Mouse (Mus musculus): ENCODE results near the gene Galnt7. TPM values are rescaled to one million over a fixed set of nuclear protein-coding genes. Genes with fewer than 3 reads are reported as not detected.

Galnt7 gene
- total RNA-seq, 2 experiments from 2014 or later, result 20.9 to 23.7 TPM

DNA sequence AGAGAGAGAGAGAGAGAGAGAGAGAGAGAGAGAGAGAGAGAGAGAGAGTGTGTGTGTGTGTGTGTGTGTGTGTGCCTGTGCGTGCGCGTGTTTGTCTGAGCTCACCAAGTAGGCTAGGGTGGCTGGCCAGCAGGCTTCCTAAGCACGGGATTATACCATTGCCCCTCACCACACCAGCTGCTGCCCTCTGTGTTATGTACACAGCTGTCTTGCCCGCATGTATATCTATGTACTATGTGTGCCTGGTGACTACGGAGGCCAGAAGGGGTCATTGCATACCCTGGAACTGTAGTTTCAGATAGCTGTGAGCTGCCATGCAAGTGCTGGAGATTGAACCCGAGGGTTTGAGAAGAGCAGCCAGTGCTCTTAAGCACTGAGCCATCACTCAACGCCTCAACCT, 22.7 kb downstream of the Galnt7 start:
- no peak for DNase-seq (ENCODE audit: low spot score in 2 of 2)

DNA sequence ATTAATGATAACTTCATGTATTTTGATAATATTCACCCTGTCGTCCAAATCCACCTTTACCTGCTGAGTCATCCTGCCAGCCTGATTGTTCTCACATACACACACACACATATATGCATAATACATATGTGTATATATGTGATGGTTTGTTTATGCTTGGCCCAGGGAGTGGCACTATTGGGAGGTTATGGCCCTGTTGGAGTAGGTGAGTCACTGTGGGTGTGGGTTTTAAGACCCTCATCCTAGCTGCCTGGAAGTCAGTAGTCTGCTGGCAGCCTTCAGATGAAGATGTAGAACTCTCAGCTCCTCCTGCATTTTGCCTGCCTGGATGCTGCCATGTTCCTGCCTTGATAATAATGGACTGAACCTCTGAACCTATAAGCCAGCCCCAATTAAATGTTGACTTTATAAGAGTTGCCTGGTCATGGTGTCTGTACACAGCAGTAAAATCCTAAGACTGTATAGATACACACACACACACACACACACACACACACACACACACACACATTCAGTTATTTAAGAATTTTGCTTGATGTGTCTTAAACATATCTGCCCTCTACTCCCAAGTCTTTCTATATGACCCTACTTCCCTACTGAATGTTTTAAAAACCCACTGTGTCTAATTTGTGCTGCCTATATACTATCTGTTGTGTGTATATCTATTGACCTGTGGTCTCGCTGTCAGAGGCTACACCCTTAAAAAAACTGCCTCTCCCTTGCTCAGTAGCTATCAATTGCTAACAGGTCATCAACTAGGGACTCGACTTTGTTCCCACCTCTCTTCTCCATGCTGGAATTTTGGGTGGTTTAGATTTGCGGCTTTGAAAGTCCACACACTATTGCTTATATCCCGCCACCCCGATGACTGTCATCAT, 23.8 kb downstream of the Galnt7 start:
- DNase-seq (ENCODE audit: low spot score in 2 of 2), result no peak

DNA sequence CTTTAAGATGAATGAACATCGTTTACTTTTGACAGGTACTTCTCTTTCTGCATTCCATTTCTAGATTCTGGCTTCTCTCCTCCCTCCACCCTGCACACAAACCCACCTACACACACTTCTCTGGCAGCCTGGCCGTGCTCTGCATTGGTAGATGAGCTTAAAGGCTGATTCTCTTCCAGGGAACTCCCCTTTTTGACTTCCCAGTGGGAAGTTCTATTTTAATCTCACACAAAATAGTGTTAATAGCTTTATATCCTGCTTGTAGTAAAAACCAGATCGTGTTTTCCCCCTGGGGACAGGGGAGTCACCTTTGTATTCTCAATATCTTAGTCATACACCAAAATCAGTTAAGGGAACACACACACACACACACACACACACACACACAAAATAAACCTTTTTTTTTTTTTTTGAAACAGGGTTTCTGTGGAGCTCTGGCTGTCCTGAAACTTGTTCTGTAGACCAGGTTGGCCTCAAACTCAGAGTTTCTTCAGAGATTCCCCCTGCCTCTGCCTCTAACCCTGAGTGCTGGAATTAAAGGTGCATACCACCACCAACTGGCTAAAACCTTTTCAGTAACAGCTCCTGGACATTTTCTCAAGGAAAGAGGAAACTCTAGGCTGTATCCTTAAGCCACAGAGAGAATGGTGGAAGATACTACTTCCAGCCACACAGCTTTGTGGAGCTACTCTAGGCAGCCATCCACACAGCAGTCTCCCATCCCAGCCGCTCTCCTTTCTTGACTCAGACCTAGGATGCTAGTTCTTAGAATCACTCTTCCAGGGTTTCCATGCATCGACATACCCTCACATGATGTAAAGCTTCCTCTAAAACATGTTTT, 24.7 kb downstream of the Galnt7 start:
- DNase-seq (ENCODE audit: low spot score in 2 of 2), result no peak

DNA sequence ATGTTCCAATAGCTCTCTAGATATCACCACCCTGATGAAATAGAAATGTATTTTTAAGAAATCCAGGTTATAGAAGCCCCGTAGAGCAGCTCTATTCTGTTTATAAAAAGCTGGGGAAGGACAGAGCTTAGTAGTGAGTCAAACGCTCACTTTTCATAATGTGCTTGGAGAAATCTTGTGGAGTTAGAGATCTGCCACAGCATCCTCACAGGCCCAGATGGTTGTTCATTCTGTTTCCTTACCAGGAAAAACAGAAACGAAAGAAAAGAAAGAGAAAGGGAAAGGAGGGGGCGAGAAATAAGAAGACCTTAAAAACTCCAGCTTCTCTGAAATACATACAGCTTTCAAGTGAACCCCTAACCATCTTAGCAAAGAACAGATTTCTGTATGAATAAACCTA, 28.9 kb downstream of the Galnt7 start:
- no peak for DNase-seq (ENCODE audit: low spot score in 2 of 2)

DNA sequence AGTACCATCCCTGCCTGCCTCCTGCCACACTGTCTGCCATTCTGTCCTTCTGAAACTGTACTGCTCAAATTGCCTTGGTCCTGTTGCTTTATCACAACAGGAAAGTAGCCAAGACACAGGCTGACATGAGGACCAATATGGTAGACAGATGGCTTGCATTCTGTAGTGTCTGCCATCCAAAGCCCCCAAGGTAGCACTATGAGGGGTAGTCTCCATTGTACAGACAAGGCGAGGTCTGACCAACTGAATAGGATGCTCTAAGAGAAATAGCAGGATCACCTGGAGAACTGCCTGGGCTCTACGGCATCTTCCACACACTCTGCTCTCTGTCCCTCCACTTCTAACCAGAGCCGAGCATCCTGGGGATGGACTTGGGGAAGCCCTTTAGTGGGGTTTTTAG, 29.8 kb downstream of the Galnt7 start:
- DNase-seq (ENCODE audit: low spot score in 2 of 2), result no peak

DNA sequence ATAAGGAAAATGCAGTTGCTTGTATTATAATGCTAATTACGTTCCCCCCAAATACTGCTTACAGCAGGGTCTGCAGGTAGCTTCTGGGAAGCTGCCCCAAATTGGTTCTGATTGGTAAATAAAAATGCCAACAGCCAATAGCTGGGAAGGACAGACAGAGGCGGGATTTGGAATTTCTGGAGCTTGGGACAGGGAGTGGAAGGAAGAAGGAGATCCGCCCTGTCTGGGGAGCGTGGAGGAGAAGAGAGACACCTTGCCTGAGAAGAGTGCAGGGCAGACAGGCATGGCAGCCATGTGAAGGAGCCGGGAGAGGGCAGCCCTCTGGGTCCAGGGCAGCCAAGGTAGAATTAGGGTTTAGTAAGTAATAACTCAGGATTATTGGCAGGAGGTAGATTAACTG, 35.9 kb downstream of the Galnt7 start:
- no peak for DNase-seq (ENCODE audit: low spot score in 2 of 2)

DNA sequence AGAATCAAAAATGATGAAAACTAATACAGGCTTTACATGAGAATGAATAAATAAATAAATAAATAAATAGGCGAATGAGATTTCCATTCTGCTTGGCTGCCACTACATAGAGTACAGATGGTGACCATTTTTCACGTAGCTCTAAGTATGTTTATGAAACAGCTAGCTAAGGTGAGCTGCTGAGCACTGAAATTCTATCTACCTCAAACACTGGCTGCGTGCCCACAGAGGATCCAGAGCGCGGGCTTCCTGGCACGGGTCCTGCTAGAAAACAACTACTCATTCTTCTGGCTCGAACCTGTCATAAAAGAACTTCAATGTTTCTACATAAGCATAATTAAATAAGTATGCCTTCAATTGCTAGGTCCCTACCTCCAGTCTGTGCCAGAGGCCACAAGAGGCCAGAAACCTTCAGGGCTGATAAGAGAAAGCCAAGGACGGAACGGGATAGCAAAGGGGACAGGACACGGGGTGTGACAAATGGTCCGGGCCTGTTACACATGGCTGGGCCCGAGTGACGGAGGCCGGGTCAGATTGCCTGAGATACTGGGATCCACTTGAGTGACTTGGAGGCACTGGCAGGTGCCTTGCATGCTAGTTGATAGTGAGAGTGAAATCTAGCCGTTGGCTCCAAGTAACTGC, 37.7 kb downstream of the Galnt7 start:
- peak in 1 of 2 experiments; percentile 47 for DNase-seq (ENCODE audit: low spot score in 2 of 2)

DNA sequence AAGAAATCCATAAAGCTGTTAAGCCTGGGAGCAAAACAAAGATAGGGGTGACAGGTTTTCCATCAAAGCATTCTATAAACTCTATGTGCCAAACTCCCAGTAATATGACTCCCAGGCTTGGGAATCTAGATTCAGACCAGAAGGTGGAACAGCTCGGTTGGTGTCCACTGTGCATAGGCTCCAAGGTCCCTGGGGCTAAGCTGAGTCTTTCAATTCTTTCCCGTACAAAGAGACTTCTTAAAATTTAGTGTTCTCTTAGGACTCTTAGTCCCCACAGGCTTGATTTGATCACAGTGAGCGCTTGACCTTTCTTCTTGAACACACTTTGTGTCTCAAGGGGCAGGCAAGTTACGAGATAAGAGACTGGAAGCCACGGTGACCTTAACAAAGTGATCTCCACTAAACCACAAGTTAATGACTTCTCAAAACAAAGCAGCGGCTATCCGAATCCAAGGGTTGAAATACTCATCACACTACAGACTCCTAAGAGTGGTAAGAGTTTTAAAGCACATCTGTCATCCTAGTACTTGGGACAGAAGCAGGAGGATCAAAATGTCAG, 41.3 kb downstream of the Galnt7 start:
- no peak for DNase-seq (ENCODE audit: low spot score in 2 of 2)

DNA sequence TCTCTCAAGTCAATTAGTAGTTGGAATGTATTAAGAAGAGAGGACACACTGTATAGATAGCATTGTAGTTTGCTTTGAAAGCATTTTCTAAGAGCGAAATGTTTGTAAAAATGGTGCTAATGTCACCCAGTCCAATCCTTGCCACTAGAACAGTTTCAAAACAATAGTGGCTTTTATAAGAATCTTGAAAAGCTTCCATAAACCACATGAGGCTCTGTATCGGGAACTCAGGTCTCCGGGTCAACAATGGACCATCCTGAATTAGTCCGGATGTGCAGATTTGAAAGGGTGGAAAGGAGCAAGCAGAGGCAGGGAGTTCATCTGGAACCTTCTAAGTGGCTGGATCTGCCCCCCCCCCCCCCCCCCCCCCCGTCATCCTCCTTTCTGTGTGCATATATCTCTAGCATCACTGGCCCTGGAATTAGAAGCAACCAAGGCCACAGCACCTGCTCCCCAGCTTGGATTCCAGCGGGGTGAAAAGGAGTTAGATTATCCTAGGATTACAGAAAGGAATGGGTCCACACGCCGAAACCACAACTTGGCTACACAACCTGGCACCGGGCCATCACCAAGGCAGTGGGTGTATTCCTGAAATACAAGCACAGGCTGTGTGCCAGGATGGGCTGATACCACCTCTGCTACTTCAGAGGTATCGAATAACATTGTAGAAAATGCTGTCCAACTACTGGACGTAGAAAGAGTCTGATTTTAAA, 42.0 kb downstream of the Galnt7 start:
- DNase-seq (ENCODE audit: low spot score in 2 of 2), result peak; percentile 29 to 44

DNA sequence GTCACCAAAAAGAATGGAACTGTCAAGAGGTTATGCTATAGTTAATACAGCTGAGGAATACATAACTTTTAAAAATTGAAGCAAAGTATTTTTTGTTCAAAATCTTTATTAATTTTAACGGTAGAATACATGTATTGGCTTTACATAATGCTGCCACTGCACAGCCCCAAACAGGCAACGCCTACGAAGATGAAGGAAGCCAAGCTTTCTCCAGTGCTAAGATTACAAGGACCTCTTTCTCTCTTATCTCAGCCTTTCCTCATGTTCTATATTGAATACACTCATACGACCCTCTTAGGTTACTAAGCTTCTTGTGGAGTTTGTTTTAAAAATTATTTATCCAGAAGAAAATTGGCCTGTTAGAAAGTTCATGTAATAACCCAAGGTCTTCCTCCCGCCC, 50.3 kb downstream of the Galnt7 start:
- DNase-seq (ENCODE audit: low spot score in 2 of 2), result no peak

DNA sequence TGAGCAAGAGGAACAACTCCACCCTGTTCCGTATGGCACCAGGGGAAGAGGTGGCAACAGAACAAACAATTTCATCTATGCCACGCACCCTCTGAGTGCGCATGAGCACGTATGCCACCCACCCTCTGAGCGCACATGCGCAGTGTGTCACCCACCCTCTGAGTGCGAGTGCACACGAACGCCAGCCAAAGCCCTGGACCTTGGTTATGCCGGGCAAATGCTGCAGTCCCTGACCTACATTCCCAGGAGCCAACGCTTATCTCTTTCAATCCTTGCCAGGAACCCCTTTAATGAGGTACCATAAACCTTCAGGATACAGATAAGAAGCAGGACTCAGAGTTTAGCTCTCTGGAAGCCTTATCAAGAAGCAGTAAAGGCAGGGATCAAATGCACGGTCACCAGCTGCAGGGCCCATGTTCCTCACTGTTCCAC, 50.8 kb downstream of the Galnt7 start:
- peak; percentile 43 to 55 for DNase-seq (ENCODE audit: low spot score in 2 of 2)

DNA sequence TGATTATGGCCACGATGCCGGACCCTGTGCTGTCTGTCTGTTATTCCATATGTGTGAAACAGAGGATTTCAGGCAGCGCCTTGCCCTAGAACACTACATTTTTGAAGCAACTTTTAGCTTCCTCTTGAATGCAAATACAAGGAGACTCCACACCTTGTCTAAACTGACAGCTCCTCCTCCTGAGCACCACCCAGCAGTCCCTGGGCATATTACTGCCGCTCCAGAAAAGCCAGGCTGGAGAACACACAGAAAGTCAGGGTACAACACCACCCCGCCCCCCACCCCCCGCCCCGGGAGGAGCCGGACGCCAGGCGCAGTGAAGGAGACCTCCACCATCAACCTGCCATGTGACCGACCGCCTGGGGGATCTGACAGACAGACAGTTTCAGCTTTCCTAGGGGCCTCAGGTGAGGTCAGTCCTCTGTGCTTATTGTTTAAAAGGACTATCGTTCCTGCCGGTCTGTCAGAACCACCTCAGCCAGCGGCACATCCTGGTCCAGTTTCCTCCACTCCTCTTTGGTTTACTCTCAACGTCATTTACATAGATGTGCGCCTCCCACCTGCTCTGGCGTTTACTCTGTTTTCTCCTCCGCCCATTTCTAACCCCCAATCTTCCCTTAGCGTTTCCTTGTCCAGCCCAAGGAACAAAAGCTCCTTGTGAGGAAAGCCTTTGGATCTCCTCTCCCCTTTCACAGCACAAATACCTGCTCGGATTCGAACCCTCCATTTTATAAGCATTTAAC, 52.8 kb downstream of the Galnt7 start:
- no peak for DNase-seq (ENCODE audit: low spot score in 2 of 2)

DNA sequence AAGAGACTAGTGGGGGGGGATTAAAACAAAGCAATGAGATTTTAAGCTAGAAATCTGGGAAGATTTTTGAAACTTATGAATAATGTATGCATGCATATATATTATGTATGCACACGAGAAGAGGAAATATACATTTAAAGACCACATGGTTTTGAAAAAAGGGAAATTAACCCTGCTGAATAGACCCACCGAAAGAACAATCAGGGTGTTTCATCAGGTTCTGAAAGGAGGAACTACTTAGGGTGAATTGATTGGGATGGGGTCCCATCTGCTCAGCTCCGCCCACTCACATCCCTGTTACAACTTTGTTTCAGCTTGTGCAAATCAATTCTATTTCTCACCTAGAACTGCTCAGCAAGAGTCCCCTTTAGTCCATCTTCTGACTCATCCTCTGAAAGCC, 57.0 kb downstream of the Galnt7 start:
- no peak for DNase-seq (ENCODE audit: low spot score in 2 of 2)

DNA sequence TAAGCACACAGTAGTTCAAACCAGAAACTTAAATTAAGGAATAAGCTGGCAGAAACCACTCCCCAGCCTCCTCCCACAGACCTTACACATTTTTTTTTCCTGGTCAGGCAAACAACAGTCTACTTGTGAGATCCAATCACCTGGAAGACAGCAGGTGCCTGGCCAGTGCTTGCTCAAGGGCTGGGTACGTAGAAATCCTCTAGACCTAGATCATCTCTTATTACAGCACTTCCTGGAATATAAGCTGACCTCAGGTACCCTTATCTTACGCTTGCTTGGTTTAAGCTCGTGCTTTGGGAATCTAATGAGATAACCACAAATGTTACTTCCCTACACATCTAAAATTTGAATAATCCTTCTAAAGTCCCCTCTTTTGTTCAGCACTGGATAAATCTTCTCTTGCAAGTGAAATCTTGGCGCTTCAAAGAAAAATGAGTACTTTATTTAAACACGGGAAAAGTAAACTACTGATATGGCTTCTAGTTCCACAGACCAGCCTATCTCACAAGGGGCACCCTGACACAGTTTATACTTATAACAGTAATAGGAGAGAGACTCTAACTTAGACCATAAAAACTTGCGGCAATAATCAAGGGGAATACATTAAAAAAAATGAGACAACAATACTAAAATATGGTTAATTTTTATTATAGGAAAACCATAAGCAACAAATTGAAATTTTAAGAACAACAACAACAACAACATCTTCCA, 58.5 kb downstream of the Galnt7 start:
- DNase-seq (ENCODE audit: low spot score in 2 of 2), result no peak

DNA sequence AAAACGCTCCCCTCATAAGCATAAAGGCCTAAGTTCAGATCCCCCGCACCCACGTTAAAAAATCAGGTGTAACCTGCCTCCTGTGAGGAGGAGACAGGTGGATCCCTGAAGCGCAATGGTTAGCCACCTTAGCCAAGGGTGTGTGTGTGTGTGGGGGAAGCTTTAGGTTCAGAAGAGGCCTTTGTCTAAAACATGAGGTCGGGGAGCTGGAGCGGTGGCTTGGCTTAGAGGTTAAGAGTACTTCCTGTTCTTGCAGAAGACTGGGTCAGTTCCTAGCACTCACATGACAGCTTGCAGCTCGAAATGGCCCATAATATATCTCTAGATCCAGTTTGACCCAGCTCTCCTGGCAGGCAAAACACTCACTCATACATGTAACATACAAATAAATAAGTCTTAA, 60.2 kb downstream of the Galnt7 start:
- DNase-seq (ENCODE audit: low spot score in 2 of 2), result no peak

DNA sequence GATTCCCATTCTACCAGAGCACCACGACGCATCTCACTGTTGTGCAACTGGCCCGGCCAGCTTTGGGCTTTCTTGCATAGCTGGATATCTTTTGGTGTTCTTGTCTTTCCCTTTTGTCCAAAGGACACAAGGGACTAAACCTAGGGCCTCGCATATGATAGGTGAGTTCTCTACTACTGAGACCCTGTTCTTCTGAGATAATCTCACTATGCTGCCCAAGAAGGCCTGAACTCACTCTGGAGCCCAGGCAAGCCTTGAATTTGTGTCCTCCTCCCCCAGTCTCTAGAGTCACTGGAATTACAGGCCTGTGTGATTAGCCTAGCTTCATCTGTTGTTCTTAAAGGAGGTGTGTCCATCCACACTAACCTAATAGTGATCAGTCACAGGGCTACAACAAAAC, 61.2 kb downstream of the Galnt7 start:
- no peak for DNase-seq (ENCODE audit: low spot score in 2 of 2)

DNA sequence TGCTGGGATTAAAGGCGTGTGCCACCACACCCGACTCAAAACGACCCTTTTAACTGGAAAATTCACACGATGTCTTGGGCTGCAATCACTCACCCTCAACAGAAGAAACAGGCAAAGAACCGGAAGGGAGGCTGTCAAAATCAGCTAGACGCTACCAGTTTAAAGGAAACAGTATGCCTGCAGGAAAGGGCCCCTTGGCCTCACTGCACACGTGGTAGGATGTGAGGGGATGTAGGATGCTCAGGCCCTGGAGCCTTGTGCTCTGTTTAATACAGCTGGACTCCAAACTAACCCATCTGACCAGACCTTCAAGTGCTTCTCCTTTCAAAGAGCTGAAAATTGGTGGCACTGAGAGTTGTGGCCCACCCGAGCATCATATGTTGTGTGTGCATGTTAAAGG, 62.8 kb downstream of the Galnt7 start:
- DNase-seq (ENCODE audit: low spot score in 2 of 2), result no peak

DNA sequence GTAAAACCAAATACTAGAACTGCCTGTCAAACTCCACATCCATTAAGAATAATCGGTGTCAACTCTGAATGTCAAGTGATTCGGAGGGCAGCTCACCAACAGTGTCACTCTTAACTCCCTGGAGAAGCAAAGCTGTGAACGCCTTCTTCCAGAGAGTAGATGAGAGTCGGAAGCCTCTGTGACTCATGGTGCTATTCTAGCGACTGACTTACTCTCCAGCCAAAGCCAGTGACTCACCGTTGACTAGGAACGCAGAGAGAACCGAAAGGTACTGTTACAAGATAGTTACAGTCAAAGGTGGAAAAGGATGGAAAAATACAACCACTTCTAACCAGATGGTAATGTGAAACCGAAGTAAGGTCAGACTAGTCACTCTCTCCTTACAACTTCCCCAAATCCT, 63.7 kb downstream of the Galnt7 start:
- no peak for DNase-seq (ENCODE audit: low spot score in 2 of 2)

DNA sequence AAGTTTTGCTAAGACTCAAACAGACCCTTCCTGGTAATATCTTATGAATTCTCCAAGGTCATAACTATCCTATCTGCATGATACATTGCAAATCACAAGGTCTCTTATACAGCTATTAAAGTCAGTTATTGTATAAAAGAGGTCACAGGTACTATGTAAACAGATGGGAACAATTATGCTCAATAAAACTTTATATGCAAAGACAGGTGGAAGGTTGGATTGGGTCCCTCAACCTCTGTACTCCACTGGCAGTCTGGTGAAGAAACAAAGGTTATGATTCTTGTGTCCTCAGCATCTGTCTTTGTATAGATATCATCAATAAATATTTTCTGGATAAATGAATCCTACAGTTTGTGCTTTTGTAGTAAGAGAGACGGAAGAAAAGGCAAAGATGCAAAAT, 64.2 kb downstream of the Galnt7 start:
- DNase-seq (ENCODE audit: low spot score in 2 of 2), result no peak

DNA sequence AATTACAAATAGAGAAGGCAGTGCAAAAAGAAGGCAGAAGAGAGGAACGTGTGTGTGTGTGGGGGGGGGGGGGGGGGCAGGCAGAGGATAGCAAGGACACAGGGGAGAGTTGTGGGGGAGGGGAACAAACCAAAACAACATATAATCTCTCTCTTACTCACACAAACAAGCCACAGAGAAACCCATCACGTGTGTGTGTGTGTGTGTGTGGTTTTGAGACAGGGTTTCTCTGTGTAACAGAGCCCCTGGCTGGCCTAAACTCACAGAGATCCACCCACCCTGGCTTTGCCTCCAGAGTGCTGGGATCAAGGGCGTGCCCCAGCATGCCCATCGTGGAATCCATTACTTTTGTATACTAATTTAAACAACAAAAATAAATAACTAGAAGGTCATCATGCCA, 66.2 kb downstream of the Galnt7 start:
- no peak for DNase-seq (ENCODE audit: low spot score in 2 of 2)

Measured in adrenal gland, postnatal 4 days (tissue).